Mouse (Mus musculus) 3134 (cell line): ENCODE measurements around the gene Zfp358.
A peak's percentile ranks its signal among the peaks of the same experiment; 100 is the strongest.

Experiments
- DNase-seq: peaks from one replicate; pipeline ENCODE4 v3.0.0-alpha.2; 2011; ENCODE audit warnings: low spot score; ENCODE audit not compliant: insufficient read length; ENCODE audit errors: extremely low read depth

Zfp358 gene

GRCm38 (mm10) chr8:3498583-3498982 lies 5.6 kb downstream of the Zfp358 start:
- DNase-seq: no peak

GRCm38 (mm10) chr8:3499751-3500150 lies 6.8 kb downstream of the Zfp358 start:
- no peak for DNase-seq

GRCm38 (mm10) chr8:3500235-3501090 lies 7.5 kb downstream of the Zfp358 start, which contains the start of gene Mcoln1:
TSS of gene Mcoln1 (plus strand) at chr8:3500457.
- DNase-seq: peak; percentile 97

GRCm38 (mm10) chr8:3502217-3502616 lies 9.3 kb downstream of the Zfp358 start:
- DNase-seq: no peak

- DNase-seq: no peak
Observed at GRCm38 (mm10) chr8:3507979-3508754, 15.2 kb downstream of the Zfp358 start.

GRCm38 (mm10) chr8:3514681-3515247 lies 21.8 kb downstream of the Zfp358 start:
- DNase-seq: no peak

GRCm38 (mm10) chr8:3515260-3515671 lies 22.3 kb downstream of the Zfp358 start, which contains the start of gene Pnpla6:
TSS of gene Pnpla6 (plus strand) at chr8:3515384.
- peak; percentile 83 for DNase-seq

- DNase-seq: peak; percentile 55
Observed at GRCm38 (mm10) chr8:3515771-3516417, 23.0 kb downstream of the Zfp358 start.

- peak; percentile 74 for DNase-seq
Observed at GRCm38 (mm10) chr8:3516450-3517116, 23.6 kb downstream of the Zfp358 start.

GRCm38 (mm10) chr8:3517117-3517495 lies 24.2 kb downstream of the Zfp358 start:
- DNase-seq: no peak

GRCm38 (mm10) chr8:3522007-3522697 lies 29.2 kb downstream of the Zfp358 start:
- no peak for DNase-seq

- no peak for DNase-seq
Observed at GRCm38 (mm10) chr8:3530816-3531215, 37.9 kb downstream of the Zfp358 start.

- no peak for DNase-seq
Observed at GRCm38 (mm10) chr8:3531936-3532335, 39.0 kb downstream of the Zfp358 start.

- no peak for DNase-seq
Observed at GRCm38 (mm10) chr8:3536053-3536841, 43.3 kb downstream of the Zfp358 start.

- no peak for DNase-seq
Observed at GRCm38 (mm10) chr8:3536940-3537339, 44.0 kb downstream of the Zfp358 start.

- no peak for DNase-seq
Observed at GRCm38 (mm10) chr8:3537666-3538065, 44.7 kb downstream of the Zfp358 start.

- DNase-seq: no peak
Observed at GRCm38 (mm10) chr8:3539146-3539545, 46.2 kb downstream of the Zfp358 start.

GRCm38 (mm10) chr8:3540076-3540475 lies 47.1 kb downstream of the Zfp358 start:
- no peak for DNase-seq

GRCm38 (mm10) chr8:3546511-3546910 lies 53.6 kb downstream of the Zfp358 start:
- no peak for DNase-seq
